In the genomic region with DNA sequence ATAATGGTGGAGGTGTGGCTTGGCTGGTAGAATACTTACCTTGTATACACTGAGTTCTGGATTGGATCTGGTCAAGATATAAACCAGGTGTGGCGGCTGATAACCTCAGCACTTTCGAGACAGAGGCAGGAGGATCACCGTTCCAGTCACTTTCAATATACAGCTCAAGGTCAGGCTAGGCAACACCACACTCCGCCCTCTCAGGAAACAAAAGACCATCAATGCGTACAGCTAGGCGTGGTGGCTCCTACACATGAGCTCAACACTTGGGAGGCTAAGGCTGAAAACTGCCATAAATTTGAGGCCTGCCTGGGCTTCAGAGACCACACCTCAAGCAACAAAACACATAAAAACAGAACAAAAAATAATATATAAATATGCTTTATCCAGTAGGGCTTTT, we compare ENCODE assay signal across 13 mouse cellular contexts.
"Had no signal": no experiment of that assay in that cellular context is flagged by ENCODE, and none has a peak within 500 bp of the region (broad histone marks: within the 10 kb centered on the region; RNA-seq: fewer than 3 reads in every experiment).

No protein-coding gene starts in this region.

- H3K27me3 ChIP-seq: limb, embryonic 15.5 days; liver, embryonic 12.5 days; midbrain, embryonic 15.5 days; neural tube, embryonic 12.5 days had no signal

- H3K9ac ChIP-seq: limb, embryonic 15.5 days; liver, embryonic 12.5 days; lung, embryonic 14.5 days; midbrain, embryonic 15.5 days; neural tube, embryonic 12.5 days had no signal

- DNase-seq: kidney, postnatal 25 days; layer of hippocampus, adult 9-11 months; layer of hippocampus, postnatal 36 days; lung, embryonic 14.5 days; lung, postnatal 10 days; lung, postnatal 4 days; thymus, adult 18-20 months; thymus, postnatal 14 days had no signal

- H3K4me2 ChIP-seq: limb, embryonic 15.5 days; liver, embryonic 12.5 days; lung, embryonic 14.5 days; midbrain, embryonic 11.5 days; midbrain, embryonic 15.5 days; neural tube, embryonic 12.5 days had no signal

- H3K36me3 ChIP-seq: limb, embryonic 15.5 days; liver, embryonic 12.5 days; midbrain, embryonic 15.5 days; neural tube, embryonic 12.5 days had no signal

- H3K4me1 ChIP-seq: neural tube, embryonic 12.5 days had no signal

- ATAC-seq: liver, embryonic 12.5 days; midbrain, embryonic 15.5 days had no signal

- H3K27ac ChIP-seq: limb, embryonic 15.5 days; liver, embryonic 12.5 days; midbrain, embryonic 15.5 days; neural tube, embryonic 12.5 days had no signal

- H3K9me3 ChIP-seq: limb, embryonic 15.5 days; liver, embryonic 12.5 days; midbrain, embryonic 15.5 days; neural tube, embryonic 12.5 days had no signal

- H3K4me3 ChIP-seq: limb, embryonic 15.5 days; liver, embryonic 12.5 days; midbrain, embryonic 15.5 days; neural tube, embryonic 12.5 days had no signal
